Mouse (Mus musculus) ES-Bruce4 (cell line): ENCODE results near the gene Snx11.

Experiments
- CTCF ChIP-seq: IDR thresholded peaks from one replicate; pipeline ENCODE4 v1.8.1; 2011; ENCODE audit warnings: low read depth, low read length
- POLR2A ChIP-seq: IDR thresholded peaks from one replicate; pipeline ENCODE4 v1.8.1; 2011; ENCODE audit warnings: low read length; ENCODE audit not compliant: insufficient read depth

GRCm38 (mm10) chr11:96741995-96742394 lies 35.4 kb downstream of the Snx11 start:
- TF ChIP-seq POLR2A, result no peak
- TF ChIP-seq CTCF, result no peak
